Mouse (Mus musculus): Measurements from ENCODE around the gene Retreg3.
"Not testable (repeated sequence)": the region's sequence is repeated elsewhere in the genome, so short reads cannot be mapped to it uniquely, and the experiment has no call there.

Retreg3 gene

DNA sequence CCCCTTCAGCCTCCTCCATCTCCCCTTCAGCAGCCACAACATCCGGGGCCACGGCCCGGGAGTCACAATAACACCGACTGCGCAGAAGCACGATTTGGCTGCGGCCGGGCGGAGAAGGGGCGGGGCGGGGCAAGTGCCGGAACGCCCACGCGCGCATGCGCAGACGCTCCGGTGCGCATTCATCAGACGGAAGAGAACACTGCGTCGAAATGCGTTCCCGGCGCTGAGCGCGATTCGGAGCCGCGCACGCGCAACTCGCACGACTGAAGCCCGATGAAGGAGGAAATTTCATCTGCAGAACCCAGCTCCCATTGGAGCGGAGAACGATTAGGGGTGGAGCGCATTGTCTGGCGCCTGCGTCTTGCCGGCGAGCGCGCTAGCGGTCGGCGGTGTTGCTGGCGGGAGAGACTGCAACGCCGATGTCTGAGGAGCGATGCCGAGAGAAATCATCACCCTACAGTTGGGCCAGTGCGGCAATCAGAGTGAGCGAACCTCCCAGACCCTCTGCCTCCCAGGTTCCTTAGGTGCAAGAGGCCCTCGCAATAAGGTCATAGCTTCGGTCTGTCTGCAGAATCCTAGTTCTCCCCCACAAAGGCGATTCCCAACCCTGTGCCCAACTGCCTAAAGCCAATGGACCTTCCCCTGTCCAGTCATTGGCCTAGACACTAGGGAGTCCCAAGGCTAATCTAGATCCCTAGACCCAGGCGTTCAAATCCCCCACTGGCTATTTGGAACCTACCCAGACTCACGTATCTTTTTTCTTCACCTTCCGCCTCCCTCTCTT lies at the start of gene Retreg3, which contains the start of gene Tubg1:
Gene Retreg3, minus strand, starts transcription at position 133 of the 784 bp plus-strand sequence.
Gene Tubg1, plus strand, starts transcription at position 178 of the 784 bp plus-strand sequence.
- in situ Hi-C loops (cut with MboI; ENCODE audit: low pct_unique_long_range_greater_than_20kb in 1 of 2, low sequenced_read_pairs in 2 of 2, unreplicated experiment in 1 of 2), result no loop called here

DNA sequence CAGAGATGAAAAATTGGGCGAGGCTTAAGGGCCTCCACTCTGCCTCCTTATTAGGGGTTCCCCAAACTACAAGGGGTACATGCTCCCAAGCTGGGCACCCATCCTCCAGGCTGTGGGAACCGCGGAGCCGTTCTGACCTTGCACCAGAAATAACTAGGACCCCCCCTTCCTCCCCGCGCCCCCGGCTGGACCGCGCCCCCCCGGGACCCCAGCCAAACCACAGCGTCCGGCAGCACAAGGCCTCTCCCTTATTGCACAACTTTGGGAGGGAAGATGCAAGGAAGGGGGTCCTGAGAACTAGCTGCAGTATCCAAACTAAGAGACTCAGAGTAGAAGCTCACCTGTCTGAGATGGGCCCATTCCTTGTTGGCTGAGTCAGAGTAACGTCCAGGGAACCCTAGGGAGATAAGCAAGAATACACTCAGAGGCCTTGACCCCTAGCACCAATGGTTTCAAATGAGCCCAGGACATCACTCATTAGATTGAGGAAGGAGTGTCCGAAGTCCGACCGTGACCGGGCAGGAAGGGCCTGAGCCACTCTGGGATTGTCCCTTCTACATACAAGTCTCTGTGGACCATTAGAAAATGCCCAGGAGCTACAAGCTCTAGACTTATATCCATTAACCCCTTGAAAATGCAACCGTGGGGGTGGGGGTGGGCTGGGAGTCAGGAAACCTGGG lies 48.7 kb upstream of the Retreg3 start:
- in situ Hi-C loops (cut with MboI; ENCODE audit: low pct_unique_long_range_greater_than_20kb in 1 of 2, low sequenced_read_pairs in 2 of 2, unreplicated experiment in 1 of 2), result no loop called here

DNA sequence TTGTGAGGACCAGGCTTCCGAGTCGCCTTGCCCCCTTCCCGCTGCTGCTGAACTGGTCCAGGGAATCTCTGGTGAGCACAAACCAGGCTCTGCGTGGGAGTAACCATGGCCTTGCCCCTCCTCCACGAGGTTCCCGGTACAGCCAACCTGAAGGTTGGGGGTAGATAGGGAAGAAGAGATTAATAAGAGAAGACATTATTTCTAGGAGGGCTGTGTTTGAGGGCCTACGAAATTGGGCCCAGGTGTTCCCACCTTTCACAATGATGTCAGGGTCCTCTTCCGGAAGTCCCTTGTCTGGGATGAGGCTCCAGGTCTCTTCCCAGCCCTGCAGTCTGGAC lies 48.2 kb upstream of the Retreg3 start:
- in situ Hi-C loops (cut with MboI; ENCODE audit: low pct_unique_long_range_greater_than_20kb in 1 of 2, low sequenced_read_pairs in 2 of 2, unreplicated experiment in 1 of 2), result no loop called here

DNA sequence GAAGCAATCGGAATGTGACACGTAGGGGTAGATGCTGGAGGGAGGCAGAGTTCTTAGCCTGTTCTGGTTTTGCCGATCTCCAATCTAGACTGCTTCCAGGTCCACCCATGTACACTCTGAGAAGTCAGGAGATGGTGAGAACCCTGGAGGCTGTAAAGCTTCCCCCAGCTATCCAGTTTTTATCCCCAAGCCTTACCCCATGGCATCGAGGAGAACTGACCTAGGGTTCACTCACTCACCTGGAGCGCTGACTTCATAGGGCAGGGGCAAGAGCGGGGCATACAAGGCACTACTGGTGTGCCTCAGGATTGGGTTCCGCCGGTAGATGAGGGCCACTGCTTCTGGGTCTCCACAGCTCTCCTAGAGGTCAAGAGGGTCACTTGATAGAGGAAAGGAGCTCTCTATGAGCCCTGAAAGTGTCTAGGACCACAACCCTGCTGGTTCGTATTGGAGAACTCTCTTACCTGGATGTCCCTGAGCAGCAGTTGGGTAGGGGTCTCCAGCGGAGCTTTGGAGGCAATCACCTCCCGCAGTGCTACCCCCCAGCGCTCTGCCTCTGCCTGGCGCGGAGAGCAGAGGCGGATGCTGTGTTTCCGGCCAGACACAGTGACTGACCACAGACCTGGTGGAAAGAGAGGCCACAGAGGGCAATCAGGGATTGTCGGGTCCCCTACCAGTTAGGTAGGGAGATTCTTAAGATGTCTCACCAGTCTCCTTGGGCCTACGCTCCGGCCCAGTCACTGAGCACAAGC lies 47.7 kb upstream of the Retreg3 start:
- in situ Hi-C loops (cut with MboI; ENCODE audit: low pct_unique_long_range_greater_than_20kb in 1 of 2, low sequenced_read_pairs in 2 of 2, unreplicated experiment in 1 of 2), result no loop called here

DNA sequence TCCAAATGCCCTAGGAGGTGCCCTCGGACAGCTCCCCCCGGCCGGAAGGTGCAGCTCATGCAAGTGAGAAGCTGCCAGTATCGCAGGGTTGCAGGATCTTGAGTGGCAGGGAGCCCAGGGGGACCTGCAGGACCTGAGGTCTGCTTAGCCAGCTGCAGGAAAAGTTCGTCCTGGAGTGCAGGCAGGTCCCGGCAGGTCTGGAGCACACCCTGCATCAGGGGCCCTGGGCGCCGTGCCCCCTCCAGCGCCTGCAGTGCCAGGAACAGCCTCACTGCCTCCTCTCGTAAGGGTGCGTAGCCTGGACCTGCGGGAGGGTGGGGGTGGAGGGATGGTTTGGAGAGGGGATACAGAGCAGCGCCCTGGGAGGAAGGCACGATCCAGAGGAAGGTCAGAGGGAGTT lies 46.7 kb upstream of the Retreg3 start:
- in situ Hi-C loops (cut with MboI; ENCODE audit: low pct_unique_long_range_greater_than_20kb in 1 of 2, low sequenced_read_pairs in 2 of 2, unreplicated experiment in 1 of 2), result no loop called here

DNA sequence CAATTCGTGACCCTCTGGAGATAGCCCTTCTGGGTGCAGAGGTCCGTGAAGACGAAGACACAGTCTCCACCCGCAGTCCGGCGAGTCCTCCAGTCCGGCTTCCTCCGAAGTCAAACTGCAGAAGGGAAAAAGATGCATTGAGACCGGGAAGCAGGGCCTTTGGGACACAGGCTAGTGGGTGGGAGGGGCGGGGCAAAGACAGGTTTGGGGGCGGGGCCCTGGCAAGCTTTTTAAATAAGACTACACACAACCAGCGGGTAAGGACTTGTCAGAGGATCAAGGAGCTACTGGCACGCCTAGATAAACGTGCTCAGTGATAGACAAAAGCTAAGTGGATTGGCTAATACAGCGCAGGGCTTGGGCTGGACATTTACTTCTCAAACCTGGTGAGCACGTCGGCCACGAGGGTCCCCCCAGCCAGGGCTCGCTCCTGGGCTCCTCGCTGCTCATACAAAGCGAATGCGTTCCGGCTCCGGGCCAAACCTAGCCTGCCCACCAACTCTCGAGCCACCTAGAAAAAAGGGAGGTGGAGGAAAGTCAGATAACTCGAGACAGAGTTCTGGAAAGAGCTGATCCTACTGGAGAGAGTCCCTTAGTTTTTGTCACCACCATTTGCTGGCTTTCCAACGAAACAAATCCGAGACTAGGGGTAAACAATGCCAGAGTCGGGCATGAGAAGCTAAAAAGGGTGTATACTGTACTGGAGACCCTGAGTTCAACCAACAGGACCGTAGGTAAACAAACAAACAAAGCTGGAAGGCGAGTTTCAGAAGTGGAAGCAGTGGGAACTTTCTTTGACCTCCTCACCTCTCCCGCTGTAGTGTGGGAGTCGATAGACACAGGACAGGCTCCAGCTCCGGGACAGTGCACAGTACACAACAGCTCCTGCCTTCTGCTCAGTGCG lies 45.2 kb upstream of the Retreg3 start:
- in situ Hi-C loops (cut with MboI; ENCODE audit: low pct_unique_long_range_greater_than_20kb in 1 of 2, low sequenced_read_pairs in 2 of 2, unreplicated experiment in 1 of 2), result no loop called here

DNA sequence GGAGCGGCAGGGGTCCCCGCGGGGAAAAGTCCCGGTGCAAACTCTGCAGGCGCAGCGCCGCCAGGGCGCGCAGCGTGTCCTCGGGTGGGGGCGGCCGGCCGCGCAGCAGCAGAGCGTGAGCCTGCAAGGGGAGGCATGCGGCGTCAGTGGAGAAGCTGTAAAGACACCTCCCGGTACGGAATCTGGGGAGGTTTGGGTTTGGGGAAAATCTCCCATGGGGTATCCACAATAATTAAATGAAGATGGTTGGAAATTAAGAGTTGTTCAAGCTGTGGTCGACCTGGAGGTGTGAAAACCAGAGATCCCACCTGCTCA lies 44.6 kb upstream of the Retreg3 start:
- in situ Hi-C loops (cut with MboI; ENCODE audit: low pct_unique_long_range_greater_than_20kb in 1 of 2, low sequenced_read_pairs in 2 of 2, unreplicated experiment in 1 of 2), result no loop called here

DNA sequence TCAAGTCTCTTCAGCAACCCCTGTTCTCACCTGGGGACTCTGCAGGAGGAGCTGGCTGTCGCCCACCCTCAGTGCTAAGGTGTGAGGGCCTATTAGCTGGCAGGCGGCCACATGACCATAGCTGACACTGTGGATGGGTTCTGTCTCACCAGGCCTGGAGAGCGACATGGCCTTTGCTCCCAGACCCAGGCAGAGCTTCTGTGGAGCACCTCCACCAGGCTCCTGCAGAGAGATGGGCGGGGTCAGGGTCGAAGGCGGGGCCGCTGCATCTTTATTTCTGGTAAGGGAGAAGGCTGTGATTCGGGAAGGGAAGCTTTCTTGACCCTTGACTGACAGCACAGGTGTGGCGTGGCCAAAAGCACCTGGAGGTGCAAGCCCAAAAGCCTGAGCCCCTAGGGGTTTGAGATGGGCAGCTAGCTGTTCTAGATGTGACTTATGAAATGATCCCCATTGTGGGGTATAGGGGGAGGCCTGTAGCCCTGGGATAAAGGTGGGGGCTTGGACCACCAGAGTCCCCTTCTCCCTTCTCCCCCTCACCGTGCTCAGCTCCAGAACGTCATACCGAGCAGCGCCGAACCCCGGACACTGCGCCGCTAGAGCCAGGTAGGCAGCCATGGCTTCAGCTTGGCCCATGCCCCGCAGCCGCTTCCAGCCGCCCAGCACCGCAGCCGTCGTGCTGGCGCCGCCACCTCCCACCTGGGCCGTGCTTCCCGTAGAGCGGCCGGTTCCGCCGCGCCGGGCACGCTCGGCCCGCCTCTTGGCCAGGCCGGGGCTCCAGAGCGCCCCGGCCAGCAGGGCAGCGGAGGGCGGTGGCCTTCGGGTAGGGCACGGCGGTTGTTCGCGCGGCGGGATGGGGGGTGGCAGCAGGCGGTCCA lies 44.0 kb upstream of the Retreg3 start:
- in situ Hi-C loops (cut with MboI; ENCODE audit: low pct_unique_long_range_greater_than_20kb in 1 of 2, low sequenced_read_pairs in 2 of 2, unreplicated experiment in 1 of 2), result no loop called here

DNA sequence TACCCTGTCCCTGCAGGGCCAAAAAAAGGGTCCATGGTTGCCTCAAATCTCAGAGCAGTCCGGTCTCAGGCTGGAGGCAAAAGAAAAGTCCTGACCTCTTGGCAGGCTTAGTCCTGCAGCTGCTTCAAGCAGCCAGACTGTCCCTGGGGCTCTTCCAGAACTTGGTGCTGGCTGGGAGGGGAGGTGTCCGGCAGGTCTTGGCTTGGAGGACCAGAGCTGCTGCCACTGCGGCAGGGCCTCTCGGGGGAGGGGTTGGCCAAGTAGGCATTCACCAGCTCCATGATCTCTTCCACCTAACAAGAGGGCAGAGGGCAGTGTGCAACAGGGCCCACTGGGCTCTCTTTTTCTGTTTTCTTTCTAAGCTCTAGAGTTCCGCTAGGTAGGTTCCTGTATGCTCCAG lies 43.1 kb upstream of the Retreg3 start:
- in situ Hi-C loops (cut with MboI; ENCODE audit: low pct_unique_long_range_greater_than_20kb in 1 of 2, low sequenced_read_pairs in 2 of 2, unreplicated experiment in 1 of 2), result no loop called here

DNA sequence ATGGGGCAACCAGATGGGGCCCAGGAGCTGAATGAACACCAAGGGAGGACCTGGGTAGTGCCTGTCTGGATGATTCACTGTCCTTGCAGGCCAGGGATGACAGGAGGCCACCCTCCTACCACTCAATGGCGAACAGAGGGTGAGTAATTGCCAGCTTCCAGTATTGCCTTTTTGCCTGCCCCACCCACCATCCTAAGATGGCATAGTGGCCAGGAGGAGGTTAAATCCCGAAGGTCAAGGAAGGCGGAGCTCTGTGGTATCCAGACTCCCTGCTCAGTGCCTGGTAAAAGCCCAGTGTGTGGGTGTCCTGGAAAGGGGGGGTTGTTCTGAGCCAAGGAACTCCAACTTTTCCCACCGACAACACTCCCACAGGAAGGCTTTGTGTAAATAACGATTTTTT lies 42.6 kb upstream of the Retreg3 start:
- in situ Hi-C loops (cut with MboI; ENCODE audit: low pct_unique_long_range_greater_than_20kb in 1 of 2, low sequenced_read_pairs in 2 of 2, unreplicated experiment in 1 of 2), result no loop called here

DNA sequence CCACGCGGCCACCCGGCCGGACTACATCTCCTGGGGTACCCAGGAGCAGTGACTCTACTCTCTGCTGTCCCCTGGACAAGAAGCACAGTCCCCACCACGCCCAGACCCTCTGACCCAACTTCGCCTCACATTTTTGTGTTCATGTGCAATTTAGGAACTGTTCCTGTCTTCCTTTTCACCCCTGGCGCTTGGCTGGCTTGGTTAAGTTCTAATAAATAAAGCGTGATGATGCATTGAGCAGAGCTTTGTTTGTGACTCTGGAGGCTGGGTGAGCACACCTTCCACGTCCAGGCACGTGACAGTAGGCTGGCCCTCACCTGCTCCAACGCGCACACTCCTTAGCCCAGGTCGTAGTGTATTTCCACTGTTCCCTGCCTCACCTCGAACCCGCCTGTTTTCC lies 41.9 kb upstream of the Retreg3 start:
- in situ Hi-C loops (cut with MboI; ENCODE audit: low pct_unique_long_range_greater_than_20kb in 1 of 2, low sequenced_read_pairs in 2 of 2, unreplicated experiment in 1 of 2), result no loop called here

DNA sequence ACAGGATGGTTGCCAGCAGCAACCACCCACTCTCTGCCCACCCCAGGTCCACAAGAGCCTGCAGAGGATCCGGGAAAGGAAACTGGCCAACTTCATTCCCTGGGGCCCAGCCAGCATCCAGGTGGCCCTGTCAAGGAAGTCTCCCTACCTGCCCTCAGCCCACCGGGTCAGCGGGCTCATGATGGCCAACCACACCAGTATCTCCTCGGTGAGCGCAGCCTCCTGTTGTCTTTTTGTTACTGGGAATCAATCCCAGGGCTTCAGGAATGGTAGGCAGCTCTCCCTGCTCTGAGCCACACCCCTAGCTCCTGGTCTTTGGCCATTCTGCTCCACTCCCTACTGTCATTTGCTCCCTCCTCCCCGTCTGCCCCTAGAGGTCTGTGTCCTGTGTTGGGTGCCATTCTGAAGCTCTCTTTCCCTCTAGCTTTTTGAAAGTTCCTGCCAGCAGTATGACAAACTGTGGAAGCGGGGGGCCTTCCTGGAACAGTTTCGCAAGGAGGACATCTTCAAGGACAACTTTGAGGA lies 41.4 kb upstream of the Retreg3 start:
- in situ Hi-C loops (cut with MboI; ENCODE audit: low pct_unique_long_range_greater_than_20kb in 1 of 2, low sequenced_read_pairs in 2 of 2, unreplicated experiment in 1 of 2), result not testable (repeated sequence)

DNA sequence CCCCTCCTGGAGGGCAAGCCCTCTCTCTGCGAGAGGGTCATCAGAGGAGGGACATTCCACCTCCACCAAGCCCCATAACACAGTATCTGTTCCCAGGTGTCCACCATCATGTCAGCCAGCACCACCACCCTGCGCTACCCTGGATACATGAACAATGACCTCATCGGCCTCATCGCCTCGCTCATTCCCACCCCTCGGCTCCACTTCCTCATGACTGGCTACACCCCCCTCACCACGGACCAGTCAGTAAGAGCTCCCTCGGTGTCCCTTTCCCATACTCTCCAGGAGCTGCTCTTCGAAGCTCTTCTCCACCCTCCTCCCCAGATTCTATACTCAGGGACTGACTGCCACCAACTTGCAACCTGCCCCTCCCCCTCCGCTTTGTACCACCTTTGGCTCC lies 40.5 kb upstream of the Retreg3 start:
- in situ Hi-C loops (cut with MboI; ENCODE audit: low pct_unique_long_range_greater_than_20kb in 1 of 2, low sequenced_read_pairs in 2 of 2, unreplicated experiment in 1 of 2), result not testable (repeated sequence)

DNA sequence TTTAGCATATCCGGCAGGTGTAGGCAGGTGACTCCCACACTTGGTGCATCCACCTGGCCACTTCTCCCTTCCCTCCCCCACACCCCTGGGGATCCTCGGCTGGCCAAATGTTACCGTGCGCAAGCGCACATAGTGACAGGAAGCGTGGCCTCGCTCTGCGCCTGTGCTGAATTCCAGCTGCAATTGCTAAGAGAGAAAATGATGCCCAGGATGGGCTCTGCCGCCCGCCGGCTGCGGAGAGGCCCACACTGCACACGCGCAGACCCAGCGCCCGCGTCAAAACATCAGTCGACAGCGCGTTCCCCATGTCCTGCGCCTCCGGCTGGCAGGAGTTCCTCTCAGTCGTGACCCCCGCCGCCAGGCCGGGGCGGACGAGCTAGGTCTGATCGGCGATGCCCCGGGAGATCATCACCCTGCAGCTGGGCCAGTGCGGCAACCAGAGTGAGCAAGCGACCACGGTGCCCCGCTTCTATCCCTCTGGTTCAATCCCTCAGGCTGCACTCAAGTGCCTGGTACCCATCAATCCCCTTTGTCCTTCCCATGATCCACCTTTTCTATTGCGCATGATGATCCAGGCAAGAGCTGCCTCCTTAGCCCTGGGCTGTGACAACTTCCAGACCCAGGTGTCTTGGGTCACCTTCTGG lies 36.2 kb upstream of the Retreg3 start, which contains the start of gene Tubg2:
Gene Tubg2, plus strand, starts transcription at position 180 of the 644 bp plus-strand sequence.
- in situ Hi-C loops (cut with MboI; ENCODE audit: low pct_unique_long_range_greater_than_20kb in 1 of 2, low sequenced_read_pairs in 2 of 2, unreplicated experiment in 1 of 2), result no loop called here

DNA sequence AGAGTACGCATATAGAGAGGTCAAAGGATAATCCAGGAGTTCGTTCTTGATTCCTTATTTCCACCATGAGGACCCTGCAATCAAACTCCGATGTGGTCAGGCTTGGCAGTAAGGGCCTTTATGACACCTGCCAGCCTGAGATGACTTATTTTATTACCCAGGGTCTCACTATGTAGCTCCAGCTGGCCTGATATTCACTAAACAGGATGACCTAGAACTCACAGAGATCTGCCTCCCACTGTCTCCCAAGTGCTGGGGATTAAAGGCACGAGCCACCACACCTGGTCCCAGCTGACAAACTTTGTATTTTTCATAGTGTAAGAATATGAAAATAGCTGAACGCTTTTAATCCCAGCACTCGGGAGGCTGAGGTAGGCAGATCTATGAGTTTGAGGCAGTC lies 35.5 kb upstream of the Retreg3 start:
- in situ Hi-C loops (cut with MboI; ENCODE audit: low pct_unique_long_range_greater_than_20kb in 1 of 2, low sequenced_read_pairs in 2 of 2, unreplicated experiment in 1 of 2), result no loop called here

DNA sequence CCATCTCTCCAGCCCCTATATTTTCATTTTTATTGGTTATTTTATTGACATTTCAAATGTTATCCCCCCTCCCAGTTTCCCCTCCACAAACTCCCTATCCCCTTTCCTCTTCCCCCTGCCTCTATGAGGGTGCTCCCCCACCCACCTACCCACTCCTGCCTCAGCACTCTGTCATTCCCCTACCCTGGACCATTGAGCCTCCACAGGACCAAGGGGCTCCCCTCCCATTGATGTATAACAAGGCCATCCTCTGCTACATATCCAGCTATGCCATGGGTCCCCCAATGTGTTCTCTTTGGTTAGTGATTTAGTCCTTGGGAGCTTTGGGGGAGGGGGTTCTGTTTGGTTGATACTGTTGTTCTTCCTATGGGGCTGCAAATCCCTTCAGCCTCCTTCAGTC lies 35.0 kb upstream of the Retreg3 start:
- in situ Hi-C loops (cut with MboI; ENCODE audit: low pct_unique_long_range_greater_than_20kb in 1 of 2, low sequenced_read_pairs in 2 of 2, unreplicated experiment in 1 of 2), result no loop called here

DNA sequence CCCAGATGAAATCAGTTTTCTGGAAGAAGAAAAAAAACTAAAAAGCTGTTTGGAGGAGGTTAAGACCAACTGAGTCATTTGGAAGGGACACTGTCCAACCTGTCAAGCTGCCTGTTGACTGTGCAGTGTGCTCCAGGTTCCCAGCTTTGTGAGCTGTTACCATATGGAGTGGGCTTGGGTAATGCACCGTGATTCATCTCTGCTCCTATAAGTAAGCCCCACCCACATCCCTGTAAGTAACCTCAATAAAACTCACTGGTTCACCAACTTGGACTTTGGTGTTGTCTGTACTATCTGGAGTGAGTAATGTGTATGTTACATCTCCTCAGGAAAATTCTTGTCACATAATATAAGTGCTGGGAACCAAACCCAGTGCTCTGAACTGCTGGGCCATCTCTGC lies 33.1 kb upstream of the Retreg3 start:
- in situ Hi-C loops (cut with MboI; ENCODE audit: low pct_unique_long_range_greater_than_20kb in 1 of 2, low sequenced_read_pairs in 2 of 2, unreplicated experiment in 1 of 2), result no loop called here
